Mouse (Mus musculus): Measurements from ENCODE around the gene Calml4. TPM values are rescaled to one million over a fixed set of nuclear protein-coding genes. Genes with fewer than 3 reads are reported as not detected.

Gene Calml4
- total RNA-seq, 2 experiments from 2014 or later: 2.1 to 2.8 TPM

- 0 out of 2 replicates have a peak, but pooled peaks have one; percentile 11 for ATAC-seq (replicated peaks; ENCODE audit: poor library complexity)
Observed at GRCm38 (mm10) chr9:62894486-62894885, 36.6 kb downstream of the Calml4 start.

GRCm38 (mm10) chr9:62901736-62902135 is 43.9 kb downstream of the Calml4 start:
- no peak for ATAC-seq (replicated peaks; ENCODE audit: poor library complexity)

GRCm38 (mm10) chr9:62903841-62904240 is 46.0 kb downstream of the Calml4 start:
- ATAC-seq (replicated peaks; ENCODE audit: poor library complexity): peak; percentile 76

- ATAC-seq (replicated peaks; ENCODE audit: poor library complexity): no peak
Observed at GRCm38 (mm10) chr9:62905039-62905438, 47.2 kb downstream of the Calml4 start.

GRCm38 (mm10) chr9:62913390-62914069 is 55.6 kb downstream of the Calml4 start:
- peak; percentile 65 for ATAC-seq (replicated peaks; ENCODE audit: poor library complexity)

- ATAC-seq (replicated peaks; ENCODE audit: poor library complexity): no peak
Observed at GRCm38 (mm10) chr9:62917059-62917458, 59.2 kb downstream of the Calml4 start.

- ATAC-seq (replicated peaks; ENCODE audit: poor library complexity): no peak; the same call in 1 of the 2 replicates
Observed at GRCm38 (mm10) chr9:62920877-62921276, 63.0 kb downstream of the Calml4 start.

GRCm38 (mm10) chr9:62924886-62925610 is 67.2 kb downstream of the Calml4 start:
- no peak for ATAC-seq (replicated peaks; ENCODE audit: poor library complexity)

Other genes with a start within 250 kb of the Calml4 start
- not detected in 2 replicates for gene Itga11, start 180.3 kb upstream of the Calml4 start, total RNA-seq (2015)
- gene Itga11, start 180.3 kb upstream of the Calml4 start, total RNA-seq (2017): not detected in 2 replicates
- 28.2 and 31.4 TPM in 2 replicates for gene Fem1b, start 46.1 kb upstream of the Calml4 start, total RNA-seq (2015)
- gene Fem1b, start 46.1 kb upstream of the Calml4 start, total RNA-seq (2017): 46.9 and 54.6 TPM in 2 replicates
- gene Cln6, start 19.3 kb upstream of the Calml4 start, total RNA-seq (2015): 53.0 and 53.5 TPM in 2 replicates
- gene Cln6, start 19.3 kb upstream of the Calml4 start, total RNA-seq (2017): 22.3 and 25.5 TPM in 2 replicates
- gene Pias1, start 129.8 kb downstream of the Calml4 start, total RNA-seq (2015): 56.1 and 75.9 TPM in 2 replicates
- 20.3 and 40.8 TPM in 2 replicates for gene Pias1, start 129.8 kb downstream of the Calml4 start, total RNA-seq (2017)